Mouse (Mus musculus) retina, postnatal 1 day (tissue): ENCODE results near the gene Icam2.

Experiments used
- DNase-seq: peaks from one replicate; pipeline ENCODE4 v3.0.0-alpha.2; 2012

The Icam2 gene

GRCm38 (mm10) chr11:106390757-106391156 is 2.9 kb upstream of the Icam2 start:
- DNase-seq: no peak

- DNase-seq: no peak
These were observed 1.7 kb upstream of the Icam2 start for GRCm38 (mm10) chr11:106389611-106390010.

- no peak for DNase-seq
These were observed 855 bp downstream of the Icam2 start for GRCm38 (mm10) chr11:106387020-106387419.

GRCm38 (mm10) chr11:106386409-106386808 is 1.5 kb downstream of the Icam2 start:
- no peak for DNase-seq

- no peak for DNase-seq
These were observed 4.7 kb downstream of the Icam2 start for GRCm38 (mm10) chr11:106383051-106383790.

- DNase-seq: no peak
These were observed 5.5 kb downstream of the Icam2 start for GRCm38 (mm10) chr11:106382424-106382823.

- DNase-seq: no peak
These were observed 6.0 kb downstream of the Icam2 start for GRCm38 (mm10) chr11:106381883-106382282.

GRCm38 (mm10) chr11:106381011-106381410 is 6.9 kb downstream of the Icam2 start:
- no peak for DNase-seq

GRCm38 (mm10) chr11:106374979-106375378 is 12.9 kb downstream of the Icam2 start:
- no peak for DNase-seq

- DNase-seq: no peak
These were observed 13.3 kb downstream of the Icam2 start for GRCm38 (mm10) chr11:106374559-106374958.

- DNase-seq: no peak
These were observed 13.9 kb downstream of the Icam2 start for GRCm38 (mm10) chr11:106373998-106374397.

- DNase-seq: peak; percentile 89
These were observed 21.6 kb downstream of the Icam2 start for GRCm38 (mm10) chr11:106366316-106366715.

GRCm38 (mm10) chr11:106365366-106365765 is 22.5 kb downstream of the Icam2 start, which contains the start of gene Prr29:
TSS of gene Prr29 (plus strand) at chr11:106365472.
- no peak for DNase-seq

- DNase-seq: peak; percentile 65
These were observed 23.2 kb downstream of the Icam2 start for GRCm38 (mm10) chr11:106364712-106365111.

GRCm38 (mm10) chr11:106359350-106359749 is 28.5 kb downstream of the Icam2 start:
- peak; percentile 57 for DNase-seq

GRCm38 (mm10) chr11:106355382-106356128 is 32.3 kb downstream of the Icam2 start:
- no peak for DNase-seq

- DNase-seq: no peak
These were observed 33.7 kb downstream of the Icam2 start for GRCm38 (mm10) chr11:106354181-106354580.

GRCm38 (mm10) chr11:106353188-106353587 is 34.7 kb downstream of the Icam2 start, which contains the start of gene Scn4a:
TSS of gene Scn4a (minus strand) at chr11:106353288.
- no peak for DNase-seq

- no peak for DNase-seq
These were observed 35.9 kb downstream of the Icam2 start for GRCm38 (mm10) chr11:106351941-106352340.

- no peak for DNase-seq
These were observed 36.6 kb downstream of the Icam2 start for GRCm38 (mm10) chr11:106351253-106351652.

- DNase-seq: no peak
These were observed 37.0 kb downstream of the Icam2 start for GRCm38 (mm10) chr11:106350853-106351252.

- no peak for DNase-seq
These were observed 38.1 kb downstream of the Icam2 start for GRCm38 (mm10) chr11:106349772-106350171.

- DNase-seq: peak; percentile 73
These were observed 43.0 kb downstream of the Icam2 start for GRCm38 (mm10) chr11:106344910-106345309.

GRCm38 (mm10) chr11:106340990-106341520 is 46.8 kb downstream of the Icam2 start:
- DNase-seq: no peak
